Mouse (Mus musculus): ENCODE data around the gene Stk35. TPM values are rescaled to one million over a fixed set of nuclear protein-coding genes. Genes with fewer than 3 reads are reported as not detected.
"Not testable (repeated sequence)": the region's sequence is repeated elsewhere in the genome, so short reads cannot be mapped to it uniquely, and the experiment has no call there.

Gene Stk35
- total RNA-seq, 2 experiments from 2014 or later = 33.7 to 34.5 TPM

DNA sequence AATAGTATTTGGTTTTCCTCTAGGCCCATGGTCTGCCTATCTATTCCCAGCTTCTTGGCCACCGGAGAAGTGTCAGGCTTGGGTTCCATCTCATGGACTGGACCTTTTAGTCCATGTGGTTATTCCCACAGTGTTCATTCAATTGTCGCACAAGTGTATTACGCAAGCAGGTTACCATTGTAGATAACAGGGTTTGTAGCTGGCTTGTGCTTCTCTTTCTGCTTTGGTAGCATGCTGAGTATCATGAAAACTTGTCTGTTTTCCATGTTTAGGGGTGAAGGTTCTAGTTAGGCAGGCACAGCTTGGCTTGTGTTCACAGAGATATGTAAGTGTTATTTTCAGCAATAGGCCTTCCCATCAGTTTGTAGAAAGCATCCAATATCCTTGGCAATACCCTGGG lies 25.8 kb downstream of the Stk35 start:
- no peak for DNase-seq (ENCODE audit: low spot score in 2 of 2)
- intact Hi-C loops (cut with DNase I) = no loop called here

DNA sequence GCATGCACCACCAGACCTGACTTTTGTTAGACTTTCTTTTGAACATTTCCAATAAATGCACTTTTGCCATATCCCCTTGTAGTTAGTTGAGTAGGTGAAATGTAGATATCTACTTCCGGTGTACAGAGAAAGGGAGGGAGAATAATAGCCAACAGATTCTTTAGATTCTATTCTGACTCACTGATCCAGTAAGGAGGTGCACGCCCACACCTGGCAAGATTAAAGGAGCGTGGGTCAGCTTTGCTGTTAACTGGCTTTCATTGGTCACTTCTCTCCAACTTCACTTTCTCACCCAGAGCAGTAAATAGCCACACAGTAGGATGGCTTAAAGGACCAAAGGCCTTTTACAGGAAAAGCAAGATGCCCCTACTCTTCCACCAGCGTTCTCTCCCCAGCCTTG lies 32.7 kb downstream of the Stk35 start:
- intact Hi-C loops (cut with DNase I) = no loop called here
- no peak for DNase-seq (ENCODE audit: low spot score in 2 of 2)

DNA sequence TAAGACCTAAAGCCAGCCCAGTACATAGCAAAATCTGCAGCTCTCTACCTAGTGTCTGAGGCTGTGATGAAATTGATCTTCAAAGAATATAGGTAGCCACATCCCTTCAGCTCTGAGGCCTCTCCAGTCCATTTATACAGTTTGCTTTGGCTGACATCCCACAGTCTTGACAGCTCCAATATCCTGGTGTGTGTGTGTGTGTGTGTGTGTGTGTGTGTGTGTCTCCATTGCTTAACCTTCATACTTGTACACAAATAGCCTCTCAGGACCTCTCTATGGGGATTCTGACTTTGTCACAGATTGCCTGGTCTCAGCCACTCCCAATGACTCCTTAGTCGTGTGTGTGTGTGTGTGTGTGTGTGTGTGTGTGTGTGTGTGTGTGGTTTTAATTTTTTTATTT lies 33.9 kb downstream of the Stk35 start:
- intact Hi-C loops (cut with DNase I) = no loop called here
- no peak for DNase-seq (ENCODE audit: low spot score in 2 of 2)

DNA sequence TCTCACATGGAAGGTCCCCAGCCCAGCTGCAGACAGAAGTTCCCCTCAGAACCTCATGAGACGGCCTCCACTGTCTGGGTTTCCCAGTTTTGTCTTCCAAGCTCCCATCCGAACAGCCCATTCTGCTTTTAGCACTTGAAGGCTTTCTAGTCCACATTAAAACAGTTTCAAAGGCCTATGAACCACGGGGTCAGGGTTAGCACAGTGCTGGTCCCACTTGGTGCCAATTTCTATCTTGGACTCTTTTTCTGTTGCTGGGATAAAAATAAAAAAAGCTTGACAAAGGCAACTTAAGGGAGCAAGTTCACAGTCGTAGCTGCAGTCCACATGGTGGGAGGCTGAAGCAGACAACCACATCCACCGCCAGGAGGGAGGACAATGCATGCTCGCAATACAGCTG lies 34.6 kb downstream of the Stk35 start:
- DNase-seq (ENCODE audit: low spot score in 2 of 2) = no peak
- intact Hi-C loops (cut with DNase I) = no loop called here

DNA sequence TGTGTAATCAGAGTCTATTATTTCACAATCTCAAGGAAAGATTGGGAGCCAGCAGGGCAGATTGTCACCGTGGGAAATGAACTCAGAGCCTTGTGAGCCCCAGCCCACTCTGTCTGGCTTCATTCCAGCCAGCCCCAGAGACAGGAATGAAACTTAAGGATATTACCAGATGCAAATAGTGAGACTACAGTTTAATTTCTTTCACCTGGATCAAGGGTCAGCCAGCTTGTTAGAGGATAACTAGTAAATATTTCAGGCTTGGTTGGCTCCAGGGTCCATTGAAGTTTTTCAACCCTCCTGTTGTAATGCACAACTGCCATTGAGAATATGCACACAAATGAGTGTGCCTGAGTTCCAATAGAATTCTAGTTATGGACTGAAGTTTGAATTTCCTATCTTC lies 36.6 kb downstream of the Stk35 start:
- no peak for DNase-seq (ENCODE audit: low spot score in 2 of 2)
- intact Hi-C loops (cut with DNase I) = no loop called here

DNA sequence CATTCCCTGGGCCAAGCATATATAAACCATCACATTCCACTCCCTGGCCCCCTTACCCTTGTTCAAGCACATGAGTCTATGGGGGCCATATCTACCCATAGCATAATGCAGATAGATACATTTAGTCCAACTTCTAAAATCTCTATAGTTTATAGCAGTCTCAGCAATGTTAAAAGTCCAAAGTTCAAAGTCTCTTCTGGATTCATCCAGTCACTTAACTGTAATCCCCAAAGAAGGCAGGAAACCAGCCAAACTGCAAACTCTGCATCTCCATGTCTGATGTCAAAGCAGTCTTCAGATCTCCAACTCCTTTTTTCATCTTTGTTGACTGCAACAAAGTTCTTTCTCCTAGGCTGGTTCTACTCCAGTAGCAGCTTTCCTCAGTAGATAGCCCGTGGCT lies 38.0 kb downstream of the Stk35 start:
- no peak for DNase-seq (ENCODE audit: low spot score in 2 of 2)

DNA sequence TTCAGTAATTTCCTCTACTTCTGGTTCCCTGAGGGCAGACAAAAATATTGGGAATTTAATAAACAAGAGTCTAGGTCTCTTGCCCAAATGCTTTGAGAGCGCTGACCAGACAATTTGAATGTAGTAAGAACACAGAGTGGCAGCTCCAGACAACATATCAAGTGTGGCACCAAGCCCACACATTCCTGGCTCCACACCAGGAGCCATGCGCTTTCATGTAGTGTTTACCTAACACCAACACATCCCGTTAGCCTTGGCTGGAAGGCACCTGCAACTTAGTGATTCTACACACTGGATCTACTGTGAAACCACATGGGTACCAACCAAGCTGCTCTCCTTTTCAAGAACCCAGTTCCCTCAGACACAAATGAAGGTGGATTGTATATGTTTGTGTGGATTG lies 45.5 kb downstream of the Stk35 start:
- intact Hi-C loops (cut with DNase I) = no loop called here
- no peak for DNase-seq (ENCODE audit: low spot score in 2 of 2)

More for the DNA sequence above, 38.0 kb downstream of the Stk35 start:
- intact Hi-C loops (cut with DNase I) = no loop called here

DNA sequence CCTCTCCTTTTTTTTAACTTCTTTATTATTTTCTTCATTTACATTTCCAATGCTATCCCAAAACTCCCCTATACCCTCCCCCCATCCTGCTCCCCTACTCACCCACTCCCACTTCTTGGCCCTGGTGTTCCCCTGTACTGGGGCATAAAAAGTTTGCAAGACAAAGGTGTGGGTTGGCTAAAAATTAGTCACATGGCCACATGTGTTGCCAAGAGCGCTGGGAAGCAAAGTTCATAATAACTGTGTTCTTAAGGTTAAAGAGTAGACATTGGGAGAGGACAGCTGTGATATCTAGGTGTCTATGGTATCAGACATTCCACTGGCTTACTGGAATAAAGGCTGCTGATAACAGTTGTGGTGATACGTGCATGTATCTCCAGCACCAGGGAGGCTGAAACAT lies 46.2 kb downstream of the Stk35 start:
- intact Hi-C loops (cut with DNase I) = no loop called here
- DNase-seq (ENCODE audit: low spot score in 2 of 2) = no peak

DNA sequence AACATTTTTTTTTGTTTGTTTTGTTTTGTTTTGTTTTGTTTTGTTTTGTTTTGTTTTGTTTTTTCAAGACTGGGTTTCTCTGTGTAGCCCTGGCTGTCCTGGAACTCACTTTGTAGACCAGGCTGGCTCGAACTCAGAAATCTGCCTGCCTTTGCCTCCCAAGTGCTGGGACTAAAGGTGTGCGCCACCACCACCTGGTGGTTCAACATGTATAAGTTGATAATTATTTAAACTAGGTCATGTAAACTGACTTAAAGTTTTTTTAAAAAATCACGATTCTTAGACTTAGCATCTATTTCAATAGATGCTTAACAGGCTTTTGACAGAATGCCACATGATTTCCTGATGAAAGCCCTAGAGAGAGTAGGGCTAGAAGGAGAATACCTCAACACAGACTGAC lies 48.8 kb downstream of the Stk35 start:
- DNase-seq (ENCODE audit: low spot score in 2 of 2); intact Hi-C loops (cut with DNase I): not testable (repeated sequence)

DNA sequence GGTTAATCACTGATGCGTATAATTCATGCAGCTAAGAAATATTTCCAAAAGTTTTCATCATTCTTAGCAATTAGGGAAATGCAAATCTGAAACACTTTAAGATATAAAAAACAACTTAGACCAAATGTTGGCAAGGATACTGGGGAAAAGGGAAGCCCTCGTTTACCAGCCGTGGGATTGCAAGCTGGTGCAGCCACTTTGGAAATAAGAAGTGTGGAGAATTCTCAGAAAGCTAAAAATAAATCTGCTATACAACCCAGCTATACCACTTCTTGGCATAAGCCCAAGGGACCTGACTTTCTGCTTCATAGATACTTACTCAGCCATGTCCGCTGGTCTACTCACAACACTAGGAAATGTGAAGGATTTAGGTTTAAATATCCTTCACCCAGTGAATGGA lies 51.2 kb downstream of the Stk35 start:
- intact Hi-C loops (cut with DNase I) = no loop called here
- DNase-seq (ENCODE audit: low spot score in 2 of 2) = no peak

DNA sequence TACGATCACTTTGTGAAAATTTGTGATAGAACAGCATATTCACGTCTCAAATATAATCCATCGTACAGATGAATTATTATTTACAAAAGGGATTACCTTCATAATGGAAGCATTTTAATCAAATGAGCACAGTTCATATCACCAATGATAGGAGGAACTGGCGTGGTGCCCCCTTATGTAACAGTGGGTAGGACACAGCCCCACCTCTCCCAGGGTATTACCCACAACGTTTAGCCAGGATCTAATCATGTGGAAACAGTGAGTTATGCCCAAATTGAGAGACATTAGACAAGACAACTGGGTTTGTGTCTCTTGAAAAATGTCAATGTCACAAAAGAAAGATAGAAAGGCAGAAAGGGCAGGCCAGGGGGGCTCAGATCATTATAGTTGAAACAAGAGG lies 62.9 kb downstream of the Stk35 start:
- intact Hi-C loops (cut with DNase I) = no loop called here
- no peak for DNase-seq (ENCODE audit: low spot score in 2 of 2)

DNA sequence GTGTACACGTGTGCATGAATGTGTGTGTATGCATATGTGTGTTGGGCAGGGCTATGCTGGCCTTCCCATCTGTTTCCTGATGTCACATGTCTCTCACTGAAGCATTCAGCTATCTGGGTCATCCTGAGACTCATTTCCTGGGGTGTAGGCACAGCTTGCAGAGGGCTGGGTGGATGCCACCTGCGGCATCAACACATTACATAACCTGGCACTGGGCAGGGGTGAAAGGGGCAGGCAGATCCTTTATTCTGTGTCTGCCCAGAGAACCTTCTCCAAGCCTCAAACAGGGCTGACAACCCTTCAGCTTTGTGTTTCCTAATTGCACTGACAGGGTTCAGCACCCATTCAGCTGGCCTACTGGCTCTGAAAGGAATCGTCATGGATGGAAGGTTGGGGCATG lies 64.6 kb downstream of the Stk35 start:
- DNase-seq (ENCODE audit: low spot score in 2 of 2) = peak in 1 of 2 experiments; percentile 25
- intact Hi-C loops (cut with DNase I) = no loop called here

DNA sequence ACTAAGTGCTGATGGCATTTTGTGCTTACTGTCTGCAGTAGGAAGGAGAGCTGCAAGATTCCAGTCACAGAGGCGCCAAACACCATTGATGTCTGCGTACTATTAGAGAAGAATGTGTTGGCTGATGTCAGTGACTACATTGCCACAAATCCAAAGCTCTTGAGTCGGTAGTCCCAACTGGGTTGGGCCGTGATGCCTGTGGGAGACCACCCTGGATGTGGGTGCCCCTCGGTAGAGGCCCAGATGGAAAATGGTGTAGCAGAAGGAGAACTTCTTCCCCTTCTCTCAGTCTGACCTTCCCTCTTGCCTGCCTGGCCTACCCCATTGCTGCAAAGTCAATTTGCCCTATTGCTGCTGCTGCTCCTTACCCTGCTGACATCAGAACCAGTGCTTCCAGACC lies 68.8 kb downstream of the Stk35 start:
- DNase-seq (ENCODE audit: low spot score in 2 of 2) = no peak
- intact Hi-C loops (cut with DNase I) = no loop called here

DNA sequence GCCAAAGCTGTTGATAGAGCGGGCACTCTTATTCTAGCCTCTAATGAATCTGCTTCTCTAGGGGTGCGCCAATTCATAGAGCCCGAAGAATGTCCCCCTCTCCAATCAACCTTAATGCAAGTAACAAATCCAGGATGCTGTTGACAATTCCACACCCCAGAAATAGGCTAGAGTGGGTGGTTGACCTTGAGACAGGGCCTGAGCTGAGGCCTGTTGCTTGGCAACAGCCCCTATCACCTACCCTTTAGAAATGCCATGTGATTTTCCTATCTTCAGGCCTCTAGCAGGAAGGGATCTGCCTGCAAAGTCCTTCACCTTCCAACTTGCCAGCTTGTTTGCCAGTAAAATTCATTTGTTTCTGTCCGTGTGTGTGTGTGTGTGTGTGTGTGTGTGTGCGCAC lies 70.9 kb downstream of the Stk35 start:
- intact Hi-C loops (cut with DNase I) = loop anchor here (5.0 kb wide), 1 partner anchor 369 kb away; no protein-coding TSS in a partner anchor
- no peak for DNase-seq (ENCODE audit: low spot score in 2 of 2)

DNA sequence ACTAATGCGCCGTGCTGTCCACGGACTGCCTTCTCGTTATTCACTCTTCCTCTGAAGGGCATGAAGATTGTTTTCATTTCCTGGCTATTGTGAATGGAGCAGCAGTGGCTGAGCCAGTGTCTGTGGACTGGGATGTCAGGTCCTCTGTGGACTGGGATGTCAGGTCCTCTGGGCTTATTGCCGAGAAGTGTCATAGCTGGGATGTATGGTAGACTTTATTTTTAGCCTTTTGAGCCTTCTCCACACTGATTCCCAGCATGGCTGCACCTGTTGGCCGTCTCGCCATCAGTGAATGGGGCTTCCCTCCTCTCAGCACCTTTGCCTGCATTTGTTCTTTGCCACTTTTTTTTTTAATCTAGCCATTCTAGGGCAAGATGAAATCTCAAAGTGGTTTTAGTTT lies 71.8 kb downstream of the Stk35 start:
- no peak for DNase-seq (ENCODE audit: low spot score in 2 of 2)
- intact Hi-C loops (cut with DNase I) = loop anchor here (2.0 to 5.0 kb wide), 3 partner anchors 71 to 370 kb away; partner anchors contain the start of gene Stk35

DNA sequence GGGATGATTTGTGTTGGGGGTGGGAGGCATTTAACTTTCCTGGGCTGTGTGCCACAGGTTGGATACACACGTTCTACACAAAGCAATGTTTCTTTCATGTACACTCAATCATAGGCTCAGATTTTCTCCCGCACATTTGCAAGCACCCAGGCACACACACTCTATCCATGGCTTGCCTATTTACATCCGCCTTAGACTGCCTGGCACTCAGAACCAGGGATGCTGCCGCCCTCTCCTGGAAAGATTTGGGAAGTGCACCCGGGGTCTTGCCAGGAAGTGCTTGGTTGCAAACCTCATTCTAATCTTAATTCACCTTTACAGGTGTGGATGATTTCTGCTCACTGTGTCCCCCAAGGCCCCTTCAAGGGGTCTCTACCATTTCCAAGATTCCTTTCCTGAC lies 73.2 kb downstream of the Stk35 start:
- peak; percentile 82 to 84 for DNase-seq (ENCODE audit: low spot score in 2 of 2)
- intact Hi-C loops (cut with DNase I) = loop anchor here (2.0 to 5.0 kb wide), 3 partner anchors 73 to 371 kb away; partner anchors contain the start of gene Stk35

DNA sequence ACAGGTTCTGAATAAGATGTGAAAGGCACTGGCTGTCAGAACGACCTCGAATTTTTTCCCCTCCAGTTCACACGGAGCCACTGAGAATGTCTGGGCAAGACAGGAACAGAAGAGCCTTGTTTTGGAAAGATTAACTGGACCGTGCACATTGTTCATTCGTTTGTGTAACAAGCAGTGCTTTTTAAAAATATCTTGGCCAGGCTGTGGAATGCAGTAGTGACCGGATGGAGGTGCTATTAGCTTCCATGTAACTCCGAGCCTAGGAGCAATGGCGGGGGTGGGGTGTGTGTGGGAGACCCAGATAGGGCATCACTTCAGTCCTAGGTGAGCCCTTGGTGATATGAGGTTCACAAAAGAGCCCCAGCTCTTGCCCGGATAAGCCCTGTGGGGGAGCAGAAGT lies 73.8 kb downstream of the Stk35 start:
- intact Hi-C loops (cut with DNase I) = loop anchor here (5.0 kb wide), 1 partner anchor 372 kb away; no protein-coding TSS in a partner anchor

DNA sequence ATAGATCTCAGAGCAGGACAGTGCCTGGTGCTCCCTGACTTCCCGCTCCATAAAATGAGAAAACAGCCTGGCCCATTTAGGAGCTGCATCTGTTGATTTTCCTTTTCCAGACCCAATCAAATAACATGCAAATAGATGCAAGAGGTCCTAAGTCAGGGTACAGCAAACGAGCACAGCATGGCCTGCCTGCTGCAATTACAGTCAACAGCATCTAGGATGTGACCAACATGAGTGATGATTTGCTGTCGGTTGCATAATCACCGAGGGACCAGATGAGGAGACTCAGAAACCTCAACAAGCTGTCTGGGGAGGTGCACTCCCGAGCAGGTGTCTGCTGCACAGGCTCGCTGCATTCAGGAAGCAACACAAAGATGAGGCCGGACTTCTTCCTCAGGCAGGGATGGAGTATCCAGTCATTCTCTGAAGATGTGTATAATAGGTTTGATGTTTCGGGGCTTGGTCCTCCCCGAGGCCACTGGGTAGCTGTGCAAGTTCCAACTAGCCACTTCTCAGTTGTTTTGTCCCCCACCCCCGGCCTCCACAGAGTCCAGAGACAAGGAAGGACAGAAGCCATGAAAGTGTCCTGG lies 74.3 kb downstream of the Stk35 start:
- intact Hi-C loops (cut with DNase I) = loop anchor here (5.0 kb wide), 1 partner anchor 372 kb away; no protein-coding TSS in a partner anchor
- no peak for DNase-seq (ENCODE audit: low spot score in 2 of 2)

More for the DNA sequence above, 73.8 kb downstream of the Stk35 start:
- DNase-seq (ENCODE audit: low spot score in 2 of 2) = no peak

DNA sequence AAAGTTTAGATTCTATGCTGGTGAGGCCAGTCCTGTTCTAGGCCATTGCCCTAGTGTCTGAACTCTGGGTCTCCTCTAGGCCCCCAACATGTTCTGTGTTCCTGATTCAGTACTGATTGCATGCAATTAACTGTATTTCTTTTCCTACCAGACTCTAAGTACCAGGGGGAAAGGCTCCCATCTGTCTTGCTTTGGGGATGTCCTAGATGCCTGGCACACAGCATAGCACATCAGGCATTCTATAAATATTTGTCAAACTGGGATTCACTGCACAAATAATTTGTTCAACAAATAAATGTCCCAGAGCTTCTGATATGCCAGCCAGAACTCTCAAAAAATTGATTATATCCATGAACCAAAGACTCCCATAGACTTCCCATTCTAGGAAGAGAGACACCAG lies 76.6 kb downstream of the Stk35 start:
- intact Hi-C loops (cut with DNase I) = no loop called here

DNA sequence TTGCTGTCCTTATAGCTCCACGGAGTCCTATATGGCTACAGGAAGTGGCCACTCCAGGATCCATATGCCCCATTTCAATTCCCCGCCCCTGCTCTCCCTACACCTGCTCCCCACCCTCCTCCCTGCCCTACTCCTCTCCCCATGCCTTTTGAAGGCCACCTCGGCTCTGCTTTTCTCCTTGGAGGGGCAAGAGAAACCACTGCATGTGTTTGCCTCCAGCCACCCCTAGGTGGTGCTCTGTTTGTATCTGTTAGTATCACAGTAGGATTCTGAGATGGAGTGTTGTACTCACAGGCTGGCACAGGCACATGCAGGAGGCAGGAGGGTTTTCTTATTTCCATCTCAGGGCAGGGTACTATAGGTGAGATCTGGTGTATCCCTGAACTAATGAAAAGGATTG lies 79.5 kb downstream of the Stk35 start:
- DNase-seq (ENCODE audit: low spot score in 2 of 2) = peak; percentile 57 to 61
- intact Hi-C loops (cut with DNase I) = loop anchor here (5.0 kb wide), 1 partner anchor 287 kb away; no protein-coding TSS in a partner anchor

More for the DNA sequence above, 76.6 kb downstream of the Stk35 start:
- DNase-seq (ENCODE audit: low spot score in 2 of 2) = no peak

DNA sequence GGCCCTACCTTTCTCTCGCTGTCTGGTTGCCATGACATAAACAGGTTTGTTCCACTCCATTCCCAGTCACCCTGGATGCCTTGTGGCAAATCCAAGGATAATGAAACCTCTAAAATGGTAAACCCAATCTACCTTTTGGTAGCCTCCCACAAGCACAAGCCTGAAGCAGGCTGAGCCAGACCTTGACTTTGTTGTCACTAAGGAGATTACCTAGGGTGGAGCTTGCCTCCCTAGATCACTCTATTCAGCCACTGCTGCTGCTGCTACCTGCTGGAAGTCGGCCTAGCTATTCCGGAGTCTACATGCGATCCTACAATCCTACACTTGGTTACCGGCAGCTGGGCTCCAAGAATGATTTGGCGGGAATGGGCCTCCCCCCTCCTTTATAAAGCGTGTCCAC lies 79.9 kb downstream of the Stk35 start:
- intact Hi-C loops (cut with DNase I) = loop anchor here (5.0 kb wide), 1 partner anchor 287 kb away; no protein-coding TSS in a partner anchor
- DNase-seq (ENCODE audit: low spot score in 2 of 2) = no peak

DNA sequence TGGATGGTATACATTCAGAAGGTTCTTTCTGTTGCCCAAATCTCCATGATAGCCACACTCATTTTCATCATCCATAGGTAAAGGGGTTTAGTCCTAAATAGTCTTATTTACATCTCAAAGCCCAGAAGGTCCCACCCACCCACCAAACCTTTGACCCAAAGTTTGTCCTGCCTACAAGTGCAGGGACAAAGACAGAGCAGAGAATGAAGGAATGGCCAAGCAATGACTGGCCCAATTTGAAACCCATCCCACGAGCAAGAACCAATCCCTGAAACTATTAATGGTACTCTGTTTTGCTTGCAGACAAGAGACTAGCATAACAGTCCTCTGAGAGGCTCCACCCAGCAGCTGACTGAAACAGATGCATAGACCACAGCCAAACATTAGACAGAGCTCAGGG lies 81.6 kb downstream of the Stk35 start:
- intact Hi-C loops (cut with DNase I) = loop anchor here (5.0 kb wide), 1 partner anchor 285 kb away; no protein-coding TSS in a partner anchor
- DNase-seq (ENCODE audit: low spot score in 2 of 2) = no peak
